Mouse (Mus musculus): ENCODE data around the gene Ltk. TPM values are rescaled to one million over a fixed set of nuclear protein-coding genes. Genes with fewer than 3 reads are reported as not detected.

Gene Ltk
- polyA plus RNA-seq, 1 experiment from 2014 or later: 0.23 TPM

- 77% methylated on average over 2 of the region's 2 CpGs for WGBS
- Histone ChIP-seq H3K9ac (ENCODE audit: low read length) (no peak overlapping the region), H3K9me3 (ENCODE audit: control insufficient read depth, low read length) (no peaks in the 10 kb centered on the region), H3K27ac (replicated peaks in 1 of 2; ENCODE audit: control insufficient read depth in 1 of 2, insufficient read depth in 1 of 2, low read depth in 2 of 2, low read length in 2 of 2) (no peak overlapping the region), H3K4me1 (ENCODE audit: control insufficient read depth in 2 of 2, insufficient read depth in 2 of 2, low read length in 2 of 2) (peaks cover 0 to 7% of the 10 kb centered on the region in 2 experiments; a peak in 2 of 4 replicates), H3K27me3 (ENCODE audit: control insufficient read depth, insufficient read depth, low read length) (no peaks in the 10 kb centered on the region; the same call in 1 of the 2 replicates), H3K36me3 (ENCODE audit: control insufficient read depth, insufficient read depth, low read length) (0 out of 2 replicates have a peak, but pooled peaks cover 5% of the 10 kb centered on the region), H3K4me2 (ENCODE audit: low read length) (no peak overlapping the region), H3K4me3 (ENCODE audit: control insufficient read depth in 1 of 2, insufficient read depth in 1 of 2, low read depth in 1 of 2, low read length in 2 of 2) (no peak overlapping the region)
- ATAC-seq (ENCODE audit: insufficient number of reproducible peaks, insufficient read depth, low FRiP score, low read depth): no peak
Observed at GRCm38 (mm10) chr2:119789996-119790395, 29.8 kb upstream of the Ltk start.

GRCm38 (mm10) chr2:119787206-119787883 is 27.1 kb upstream of the Ltk start, which contains the start of gene Rpap1:
Gene Rpap1, minus strand, starts transcription at chr2:119787537.
- peaks cover 4% of the 10 kb centered on the region; the same call in 1 of the 2 replicates for H3K9me3 ChIP-seq (ENCODE audit: control insufficient read depth, low read length)
- H3K4me3 ChIP-seq (ENCODE audit: control insufficient read depth in 1 of 2, insufficient read depth in 1 of 2, low read depth in 1 of 2, low read length in 2 of 2): peak within 1 kb of the TSS; percentile 66 to 81
- ATAC-seq (ENCODE audit: insufficient number of reproducible peaks, insufficient read depth, low FRiP score, low read depth): peak; percentile 81
- WGBS: under 1% methylated on average over 44 of the region's 44 CpGs
- H3K4me1 ChIP-seq (ENCODE audit: control insufficient read depth in 2 of 2, insufficient read depth in 2 of 2, low read length in 2 of 2): peaks cover 0 to 7% of the 10 kb centered on the region in 2 experiments; a peak in 2 of 4 replicates
- peak within 1 kb of the TSS; percentile 84 for H3K4me2 ChIP-seq (ENCODE audit: low read length)
- H3K9ac ChIP-seq (ENCODE audit: low read length): peak within 1 kb of the TSS; percentile 79
- peaks cover 17% of the 10 kb centered on the region for H3K36me3 ChIP-seq (ENCODE audit: control insufficient read depth, insufficient read depth, low read length)
- peak within 1 kb of the TSS; percentile 89 to 92 for H3K27ac ChIP-seq (replicated peaks in 1 of 2; ENCODE audit: control insufficient read depth in 1 of 2, insufficient read depth in 1 of 2, low read depth in 2 of 2, low read length in 2 of 2)
- H3K27me3 ChIP-seq (ENCODE audit: control insufficient read depth, insufficient read depth, low read length): no peaks in the 10 kb centered on the region; the same call in 1 of the 2 replicates

GRCm38 (mm10) chr2:119767246-119767645 is 7.0 kb upstream of the Ltk start:
- Histone ChIP-seq H3K4me2 (ENCODE audit: low read length) (no peak overlapping the region), H3K9ac (ENCODE audit: low read length) (no peak overlapping the region), H3K27me3 (ENCODE audit: control insufficient read depth, insufficient read depth, low read length) (no peaks in the 10 kb centered on the region), H3K9me3 (ENCODE audit: control insufficient read depth, low read length) (no peaks in the 10 kb centered on the region), H3K27ac (replicated peaks in 1 of 2; ENCODE audit: control insufficient read depth in 1 of 2, insufficient read depth in 1 of 2, low read depth in 2 of 2, low read length in 2 of 2) (no peak overlapping the region), H3K4me1 (ENCODE audit: control insufficient read depth in 2 of 2, insufficient read depth in 2 of 2, low read length in 2 of 2) (no peaks in the 10 kb centered on the region), H3K4me3 (ENCODE audit: control insufficient read depth in 1 of 2, insufficient read depth in 1 of 2, low read depth in 1 of 2, low read length in 2 of 2) (no peak overlapping the region), H3K36me3 (ENCODE audit: control insufficient read depth, insufficient read depth, low read length) (peaks cover 70% of the 10 kb centered on the region)
- 92% methylated on average over 6 of the region's 6 CpGs for WGBS
- ATAC-seq (ENCODE audit: insufficient number of reproducible peaks, insufficient read depth, low FRiP score, low read depth): no peak

GRCm38 (mm10) chr2:119763924-119764323 is 3.7 kb upstream of the Ltk start:
- no peak overlapping the region for H3K27ac ChIP-seq (replicated peaks in 1 of 2; ENCODE audit: control insufficient read depth in 1 of 2, insufficient read depth in 1 of 2, low read depth in 2 of 2, low read length in 2 of 2)
- peaks cover 23% of the 10 kb centered on the region for H3K27me3 ChIP-seq (ENCODE audit: control insufficient read depth, insufficient read depth, low read length)
- no peaks in the 10 kb centered on the region for H3K9me3 ChIP-seq (ENCODE audit: control insufficient read depth, low read length)
- H3K4me2 ChIP-seq (ENCODE audit: low read length): no peak overlapping the region
- no peaks in the 10 kb centered on the region; a peak in 1 of 4 replicates for H3K4me1 ChIP-seq (ENCODE audit: control insufficient read depth in 2 of 2, insufficient read depth in 2 of 2, low read length in 2 of 2)
- no peak for ATAC-seq (ENCODE audit: insufficient number of reproducible peaks, insufficient read depth, low FRiP score, low read depth)
- whole genome bisulfite sequencing: 34% methylated on average over 4 of the region's 4 CpGs
- H3K4me3 ChIP-seq (ENCODE audit: control insufficient read depth in 1 of 2, insufficient read depth in 1 of 2, low read depth in 1 of 2, low read length in 2 of 2): no peak overlapping the region
- peaks cover 37% of the 10 kb centered on the region for H3K36me3 ChIP-seq (ENCODE audit: control insufficient read depth, insufficient read depth, low read length)
- H3K9ac ChIP-seq (ENCODE audit: low read length): no peak overlapping the region

- H3K4me1 ChIP-seq (ENCODE audit: control insufficient read depth in 2 of 2, insufficient read depth in 2 of 2, low read length in 2 of 2): peaks cover 4 to 5% of the 10 kb centered on the region in 2 experiments; a peak in 2 of 4 replicates
- WGBS: 47% methylated on average over 1 of the region's 1 CpGs
- ATAC-seq (ENCODE audit: insufficient number of reproducible peaks, insufficient read depth, low FRiP score, low read depth): no peak
- no peaks in the 10 kb centered on the region for H3K9me3 ChIP-seq (ENCODE audit: control insufficient read depth, low read length)
- H3K27ac ChIP-seq (replicated peaks in 1 of 2; ENCODE audit: control insufficient read depth in 1 of 2, insufficient read depth in 1 of 2, low read depth in 2 of 2, low read length in 2 of 2): no peak overlapping the region
- H3K4me3 ChIP-seq (ENCODE audit: control insufficient read depth in 1 of 2, insufficient read depth in 1 of 2, low read depth in 1 of 2, low read length in 2 of 2): no peak overlapping the region
- no peak overlapping the region for H3K9ac ChIP-seq (ENCODE audit: low read length)
- peaks cover 40% of the 10 kb centered on the region for H3K27me3 ChIP-seq (ENCODE audit: control insufficient read depth, insufficient read depth, low read length)
- H3K36me3 ChIP-seq (ENCODE audit: control insufficient read depth, insufficient read depth, low read length): peaks cover 26% of the 10 kb centered on the region
- H3K4me2 ChIP-seq (ENCODE audit: low read length): no peak overlapping the region
Observed at GRCm38 (mm10) chr2:119762276-119762675, 2.0 kb upstream of the Ltk start.

- H3K9me3 ChIP-seq (ENCODE audit: control insufficient read depth, low read length): no peaks in the 10 kb centered on the region
- peaks cover 4 to 5% of the 10 kb centered on the region in 2 experiments; a peak in 2 of 4 replicates for H3K4me1 ChIP-seq (ENCODE audit: control insufficient read depth in 2 of 2, insufficient read depth in 2 of 2, low read length in 2 of 2)
- no peak overlapping the region for H3K27ac ChIP-seq (replicated peaks in 1 of 2; ENCODE audit: control insufficient read depth in 1 of 2, insufficient read depth in 1 of 2, low read depth in 2 of 2, low read length in 2 of 2)
- H3K9ac ChIP-seq (ENCODE audit: low read length): peak overlapping the region; percentile 68; the same call in 1 of the 2 replicates
- peak overlapping the region; percentile 98 for H3K4me2 ChIP-seq (ENCODE audit: low read length)
- ATAC-seq (ENCODE audit: insufficient number of reproducible peaks, insufficient read depth, low FRiP score, low read depth): no peak
- H3K36me3 ChIP-seq (ENCODE audit: control insufficient read depth, insufficient read depth, low read length): peaks cover 7% of the 10 kb centered on the region
- peak overlapping the region; percentile 60 to 66 for H3K4me3 ChIP-seq (ENCODE audit: control insufficient read depth in 1 of 2, insufficient read depth in 1 of 2, low read depth in 1 of 2, low read length in 2 of 2)
- 5% methylated on average over 44 of the region's 44 CpGs for WGBS
- peaks cover 65% of the 10 kb centered on the region for H3K27me3 ChIP-seq (ENCODE audit: control insufficient read depth, insufficient read depth, low read length)
Observed at GRCm38 (mm10) chr2:119758844-119759835, 1.1 kb downstream of the Ltk start.

GRCm38 (mm10) chr2:119758101-119758843 is 2.0 kb downstream of the Ltk start:
- 1% methylated on average over 66 of the region's 77 CpGs for WGBS
- peak overlapping the region; percentile 68 for H3K9ac ChIP-seq (ENCODE audit: low read length)
- no peaks in the 10 kb centered on the region for H3K36me3 ChIP-seq (ENCODE audit: control insufficient read depth, insufficient read depth, low read length)
- H3K9me3 ChIP-seq (ENCODE audit: control insufficient read depth, low read length): no peaks in the 10 kb centered on the region
- H3K4me1 ChIP-seq (ENCODE audit: control insufficient read depth in 2 of 2, insufficient read depth in 2 of 2, low read length in 2 of 2): peaks cover 4 to 5% of the 10 kb centered on the region in 2 experiments; a peak in 2 of 4 replicates
- H3K27ac ChIP-seq (replicated peaks in 1 of 2; ENCODE audit: control insufficient read depth in 1 of 2, insufficient read depth in 1 of 2, low read depth in 2 of 2, low read length in 2 of 2): no peak overlapping the region
- peak overlapping the region; percentile 60 to 66 for H3K4me3 ChIP-seq (ENCODE audit: control insufficient read depth in 1 of 2, insufficient read depth in 1 of 2, low read depth in 1 of 2, low read length in 2 of 2)
- peak overlapping the region; percentile 98 for H3K4me2 ChIP-seq (ENCODE audit: low read length)
- H3K27me3 ChIP-seq (ENCODE audit: control insufficient read depth, insufficient read depth, low read length): peaks cover 71% of the 10 kb centered on the region
- ATAC-seq (ENCODE audit: insufficient number of reproducible peaks, insufficient read depth, low FRiP score, low read depth): no peak; the same call in 1 of the 2 replicates

All from heart, embryonic 14.5 days (tissue).